Mouse (Mus musculus) heart, postnatal 0 days (tissue): ENCODE measurements around the gene Lrrc8b. TPM values are rescaled to one million over a fixed set of nuclear protein-coding genes. Genes with fewer than 3 reads are reported as not detected.

Experiments used
- ATAC-seq: fragments of 200-750 bp; cut with Nextera tagmentation; 2 replicates; pipeline ENCODE4 v1.8.0; 2017; ENCODE audit warnings: low read depth, moderate number of reproducible peaks, moderate library complexity; ENCODE audit not compliant: insufficient read depth
- DNase-seq: peaks from one replicate; pipeline ENCODE4 v3.0.0-alpha.2; 2016; ENCODE audit warnings: low spot score
- H3K27ac ChIP-seq: fragments of 300-500 bp; sonication (generic); 2 replicates; pipeline ENCODE4 v1.5.1; 2014; ENCODE audit warnings: low read depth, mild to moderate bottlenecking
- H3K27me3 ChIP-seq: fragments of 300-500 bp; sonication (generic); 2 replicates; pipeline ENCODE4 v1.6.1; 2014; ENCODE audit warnings: low read length, mixed read lengths; ENCODE audit not compliant: control insufficient read depth, insufficient read depth
- H3K36me3 ChIP-seq: fragments of 300-500 bp; sonication (generic); replicated peaks from 2 replicates; pipeline ENCODE4 v1.6.1; 2014; ENCODE audit warnings: low read length, mixed read lengths; ENCODE audit not compliant: control insufficient read depth, insufficient read depth
- H3K4me1 ChIP-seq: fragments of 300-500 bp; sonication (generic); 2 replicates; pipeline ENCODE4 v1.6.1; 2014; ENCODE audit warnings: antibody characterized with exemption; ENCODE audit not compliant: control insufficient read depth, insufficient read depth
- H3K4me2 ChIP-seq: fragments of 300-500 bp; sonication (generic); 2 replicates; pipeline ENCODE4 v1.6.1; 2014; ENCODE audit warnings: low read depth, mild to moderate bottlenecking, low read length, moderate library complexity
- H3K4me3 ChIP-seq: fragments of 300-500 bp; sonication (generic); 2 replicates; pipeline ENCODE4 v1.5.1; 2014; ENCODE audit warnings: low read depth, low read length
- H3K9ac ChIP-seq: fragments of 300-500 bp; sonication (generic); replicated peaks from 2 replicates; pipeline ENCODE4 v1.6.1; 2014; ENCODE audit warnings: low read depth, low read length, mixed read lengths
- H3K9me3 ChIP-seq: fragments of 300-500 bp; sonication (generic); replicated peaks from 2 replicates; pipeline ENCODE4 v1.6.1; 2016; ENCODE audit warnings: low read length; ENCODE audit not compliant: control insufficient read depth
- CTCF ChIP-seq: IDR thresholded peaks from 2 replicates; pipeline ENCODE4 v1.5.1; 2016; ENCODE audit warnings: antibody characterized with exemption, control low read depth, low read depth
- EP300 ChIP-seq: IDR thresholded peaks from 2 replicates; pipeline ENCODE4 v1.6.1; 2016; ENCODE audit warnings: antibody characterized with exemption, low read depth
- WGBS: fragments of 180-500 bp; shearing (Covaris S2); extraction: QIAGEN DNeasy Blood & Tissue Kit; methylation state at CpG from one replicate; pipeline ENCODE4 v1.1.7; 2014; 5-methylcytosine and 5-hydroxymethylcytosine counted together
- polyA plus RNA-seq: library from polyadenylated mRNA; unstranded; fragments of >200 nt; fragmentation: Nextera tagmentation; extraction: Ambion mirVana; gene quantifications from 2 replicates; pipeline ENCODE4 v1.2.1, GENCODE M21; 2015
- total RNA-seq: library from RNA; depleted of rRNA; stranded (reverse); fragments of >200 nt; gene quantifications from 2 replicates; pipeline ENCODE4 v1.2.3, GENCODE M21; 2014; ENCODE audit warnings: low replicate concordance

Gene Lrrc8b
- total and polyA plus RNA-seq, 2 experiments from 2014 or later = 2.6 to 4.8 TPM

- Histone ChIP-seq H3K9ac (no peak overlapping the region), H3K4me1 (0 out of 2 replicates have a peak, but pooled peaks cover 5% of the 10 kb centered on the region), H3K27ac (no peak overlapping the region), H3K9me3 (no peaks in the 10 kb centered on the region), H3K4me2 (no peak overlapping the region), H3K27me3 (no peaks in the 10 kb centered on the region), H3K4me3 (no peak overlapping the region), H3K36me3 (no peaks in the 10 kb centered on the region)
- DNase-seq = peak; percentile 29
- TF ChIP-seq CTCF = no peak
- TF ChIP-seq EP300 = no peak
- 67% methylated on average over 1 of the region's 1 CpGs for WGBS
- peak; percentile 34; the same call in 1 of the 2 replicates for ATAC-seq
Observed at GRCm38 (mm10) chr5:105499396-105499795, 83.8 kb downstream of the Lrrc8b start.

- TF ChIP-seq EP300 (no peak), CTCF (peak; percentile 14)
- 62% methylated on average over 12 of the region's 12 CpGs for WGBS
Observed at GRCm38 (mm10) chr5:105500132-105501121, 84.9 kb downstream of the Lrrc8b start.

GRCm38 (mm10) chr5:105501136-105501535, 85.6 kb downstream of the Lrrc8b start:
- ATAC-seq (no peak), DNase-seq (no peak)
- Histone ChIP-seq H3K4me3 (no peak overlapping the region), H3K9me3 (no peaks in the 10 kb centered on the region), H3K36me3 (no peaks in the 10 kb centered on the region), H3K27me3 (no peaks in the 10 kb centered on the region), H3K4me1 (no peaks in the 10 kb centered on the region), H3K4me2 (no peak overlapping the region), H3K27ac (no peak overlapping the region), H3K9ac (no peak overlapping the region)
- TF ChIP-seq EP300 (no peak), CTCF (no peak)
- WGBS = 82% methylated on average over 3 of the region's 3 CpGs

More at GRCm38 (mm10) chr5:105500132-105501121, 84.9 kb downstream of the Lrrc8b start:
- H3K9ac ChIP-seq = no peak overlapping the region
- H3K27me3 ChIP-seq = no peaks in the 10 kb centered on the region
- ATAC-seq (no peak), DNase-seq (peak; percentile 20)
- H3K36me3 ChIP-seq = no peaks in the 10 kb centered on the region
- no peak overlapping the region for H3K27ac ChIP-seq
- H3K4me3 ChIP-seq = no peak overlapping the region
- H3K4me1 ChIP-seq = 0 out of 2 replicates have a peak, but pooled peaks cover 5% of the 10 kb centered on the region
- no peak overlapping the region for H3K4me2 ChIP-seq
- no peaks in the 10 kb centered on the region for H3K9me3 ChIP-seq

GRCm38 (mm10) chr5:105508813-105509212, 93.2 kb downstream of the Lrrc8b start:
- ATAC-seq (no peak), DNase-seq (no peak)
- H3K9ac ChIP-seq = no peak overlapping the region
- TF ChIP-seq EP300 (no peak), CTCF (no peak)
- no peaks in the 10 kb centered on the region for H3K9me3 ChIP-seq
- H3K27me3 ChIP-seq = no peaks in the 10 kb centered on the region
- 92% methylated on average over 6 of the region's 6 CpGs for WGBS
- H3K4me1 ChIP-seq = no peaks in the 10 kb centered on the region
- no peak overlapping the region for H3K4me3 ChIP-seq
- no peaks in the 10 kb centered on the region for H3K36me3 ChIP-seq
- no peak overlapping the region for H3K4me2 ChIP-seq
- H3K27ac ChIP-seq = no peak overlapping the region

GRCm38 (mm10) chr5:105512297-105512696, 96.7 kb downstream of the Lrrc8b start:
- Histone ChIP-seq H3K27ac (no peak overlapping the region), H3K9ac (no peak overlapping the region), H3K4me3 (no peak overlapping the region), H3K4me2 (no peak overlapping the region), H3K36me3 (no peaks in the 10 kb centered on the region), H3K4me1 (no peaks in the 10 kb centered on the region), H3K27me3 (no peaks in the 10 kb centered on the region), H3K9me3 (no peaks in the 10 kb centered on the region)
- 51% methylated on average over 4 of the region's 4 CpGs for WGBS
- ATAC-seq (no peak), DNase-seq (no peak)
- TF ChIP-seq EP300 (no peak), CTCF (no peak)
